Mouse (Mus musculus) lung, postnatal 0 days (tissue): ENCODE data around the gene Tle1.

ENCODE experiments used
- CTCF ChIP-seq: IDR thresholded peaks from 2 replicates; pipeline ENCODE4 v1.5.1; 2016; ENCODE audit warnings: antibody characterized with exemption, mild to moderate bottlenecking
- EP300 ChIP-seq: IDR thresholded peaks from 2 replicates; pipeline ENCODE4 v1.6.1; 2016; ENCODE audit warnings: antibody characterized with exemption, mild to moderate bottlenecking, control low read depth

GRCm38 (mm10) chr4:72167171-72167570 lies 33.5 kb downstream of the Tle1 start:
- no peak for TF ChIP-seq CTCF
- no peak for TF ChIP-seq EP300
